Mouse (Mus musculus) liver, postnatal 0 days (tissue): Measurements from ENCODE around the gene Stil.

ENCODE experiments used
- CTCF ChIP-seq: sonication (generic); IDR thresholded peaks from 2 replicates; pipeline ENCODE4 v1.5.1; 2016; ENCODE audit warnings: antibody characterized with exemption, low read depth
- EP300 ChIP-seq: IDR thresholded peaks from 2 replicates; pipeline ENCODE4 v1.6.1; 2016; ENCODE audit warnings: antibody characterized with exemption, low read depth, mild to moderate bottlenecking

DNA sequence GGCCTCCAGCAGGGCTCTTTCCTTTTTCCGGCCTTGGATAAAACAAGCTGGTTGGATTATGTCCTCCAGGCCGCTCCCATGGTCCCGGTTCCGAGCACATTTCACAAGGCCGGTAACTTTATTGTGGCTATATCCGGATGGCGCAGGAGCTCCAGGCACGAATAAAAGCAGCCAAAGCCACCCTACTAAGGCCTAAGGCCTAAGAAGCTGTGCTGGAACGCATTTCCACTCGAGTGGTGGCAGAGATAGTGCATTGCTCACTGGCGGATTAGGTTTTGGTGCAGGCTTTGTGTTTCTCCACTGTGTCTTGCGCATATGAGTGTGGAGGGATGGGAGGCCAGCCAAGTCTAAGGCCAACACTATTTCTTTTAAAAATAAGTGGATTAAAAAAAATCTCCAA is 59.9 kb downstream of the Stil start:
- TF ChIP-seq EP300 (no peak), CTCF (no peak)
